Mouse (Mus musculus): ENCODE measurements at regions not wholly inside any gene's neighbourhood (a gene's known extent, or its start where the extent isn't known, plus 50 kb on each side); places are given as distances from the start of the nearest gene placed in this dataset.
"Not testable (repeated sequence)": the region's sequence is repeated elsewhere in the genome, so short reads cannot be mapped to it uniquely, and the experiment has no call there.

DNA sequence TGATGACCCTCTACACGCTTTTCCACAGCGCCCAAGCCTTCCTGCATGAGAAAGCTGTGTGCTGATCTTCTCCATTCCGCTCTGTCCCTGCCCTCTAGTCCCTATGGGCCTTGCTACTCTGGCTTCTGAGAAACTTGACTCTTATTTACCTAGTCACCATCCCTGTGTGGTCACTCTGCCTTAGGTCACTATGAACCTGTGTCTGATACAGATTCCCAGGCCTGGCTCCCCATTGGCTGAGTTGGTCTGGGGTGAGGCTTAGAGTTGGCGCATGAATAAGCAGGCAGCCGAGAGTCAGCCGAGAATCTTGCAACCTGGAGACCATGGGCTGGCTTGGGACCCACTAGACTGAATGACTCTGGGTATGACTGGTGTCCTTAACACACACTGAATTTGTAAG, 373.5 kb downstream of the Sox9 start:
- Histone ChIP-seq H3K4me3 (no peak overlapping the region), H3K4me1 (peaks cover 25% of the 10 kb centered on the region), H3K4me2 (no peak overlapping the region), H3K9ac (no peak overlapping the region), H3K9me3 (replicated peaks) (peaks cover 4% of the 10 kb centered on the region; the same call in 1 of the 2 replicates), H3K27ac (no peak overlapping the region), H3K27me3 (no peaks in the 10 kb centered on the region), H3K36me3 (ENCODE audit: poor library complexity, severe bottlenecking) (peaks cover under 1% of the 10 kb centered on the region; the same call in 1 of the 2 replicates)
- no peak for ATAC-seq
- 93% methylated on average over 6 of the region's 6 CpGs for WGBS

DNA sequence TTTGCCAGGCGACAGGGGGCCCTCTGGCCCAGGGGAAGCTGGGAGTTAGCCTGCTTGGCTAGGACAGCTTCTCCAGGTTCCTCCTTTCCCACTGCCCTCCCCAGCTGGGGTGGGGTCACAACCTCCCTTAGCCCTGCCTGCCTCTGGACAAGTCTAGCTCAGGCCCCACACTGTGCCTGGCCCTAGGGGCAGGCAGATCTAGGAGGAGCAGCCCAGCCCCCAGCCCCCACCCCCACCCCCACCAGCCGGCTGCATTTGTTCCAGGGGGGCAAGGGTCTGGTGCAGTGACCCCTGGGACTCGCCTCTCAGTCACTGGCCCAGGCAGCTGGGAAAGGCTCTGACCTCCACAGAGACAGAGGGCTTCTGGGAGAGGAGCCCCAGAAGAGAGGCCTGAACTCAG, 381.9 kb downstream of the Sox9 start:
- no peak for ATAC-seq
- no peak overlapping the region for H3K4me3 ChIP-seq
- no peak overlapping the region for H3K4me2 ChIP-seq
- peaks cover 59% of the 10 kb centered on the region for H3K4me1 ChIP-seq
- peaks cover 12% of the 10 kb centered on the region for H3K36me3 ChIP-seq (ENCODE audit: poor library complexity, severe bottlenecking)
- H3K9ac ChIP-seq, result 0 out of 2 replicates have a peak overlapping the region, but pooled peaks have one; percentile 6
- WGBS, result 29% methylated on average over 3 of the region's 3 CpGs
- no peaks in the 10 kb centered on the region for H3K9me3 ChIP-seq (replicated peaks)
- H3K27ac ChIP-seq, result no peak overlapping the region
- no peaks in the 10 kb centered on the region for H3K27me3 ChIP-seq

GRCm38 (mm10) chr11:113164510-113164909, 382.5 kb downstream of the Sox9 start:
- peaks cover 12% of the 10 kb centered on the region for H3K36me3 ChIP-seq (ENCODE audit: poor library complexity, severe bottlenecking)
- no peaks in the 10 kb centered on the region for H3K27me3 ChIP-seq
- no peak for ATAC-seq
- peak overlapping the region; percentile 65 for H3K4me2 ChIP-seq
- WGBS, result 5% methylated on average over 10 of the region's 10 CpGs
- no peaks in the 10 kb centered on the region for H3K9me3 ChIP-seq (replicated peaks)
- H3K4me1 ChIP-seq, result peaks cover 56% of the 10 kb centered on the region
- H3K9ac ChIP-seq, result peak overlapping the region; percentile 65
- no peak overlapping the region for H3K27ac ChIP-seq
- peak overlapping the region; percentile 38 for H3K4me3 ChIP-seq

GRCm38 (mm10) chr11:113165069-113165795, 383.2 kb downstream of the Sox9 start:
- Histone ChIP-seq H3K4me1 (peaks cover 49% of the 10 kb centered on the region), H3K9me3 (replicated peaks) (no peaks in the 10 kb centered on the region), H3K9ac (peak overlapping the region; percentile 65), H3K4me3 (peak overlapping the region; percentile 38), H3K36me3 (ENCODE audit: poor library complexity, severe bottlenecking) (peaks cover 12% of the 10 kb centered on the region), H3K4me2 (peak overlapping the region; percentile 65), H3K27ac (peak overlapping the region; percentile 69), H3K27me3 (no peaks in the 10 kb centered on the region)
- 6% methylated on average over 23 of the region's 23 CpGs for WGBS
- peak; percentile 68 for ATAC-seq

- 0 out of 2 replicates have a peak, but pooled peaks cover 2% of the 10 kb centered on the region for H3K36me3 ChIP-seq (ENCODE audit: poor library complexity, severe bottlenecking)
- H3K9ac ChIP-seq, result peak overlapping the region; percentile 21; the same call in 1 of the 2 replicates
- WGBS, result 51% methylated on average over 4 of the region's 4 CpGs
- H3K4me1 ChIP-seq, result peaks cover 53% of the 10 kb centered on the region
- no peak for ATAC-seq
- H3K9me3 ChIP-seq (replicated peaks), result no peaks in the 10 kb centered on the region
- no peaks in the 10 kb centered on the region for H3K27me3 ChIP-seq
- no peak overlapping the region for H3K4me3 ChIP-seq
- no peak overlapping the region for H3K4me2 ChIP-seq
- H3K27ac ChIP-seq, result no peak overlapping the region
Observed at GRCm38 (mm10) chr11:113166517-113166916, 384.5 kb downstream of the Sox9 start.

DNA sequence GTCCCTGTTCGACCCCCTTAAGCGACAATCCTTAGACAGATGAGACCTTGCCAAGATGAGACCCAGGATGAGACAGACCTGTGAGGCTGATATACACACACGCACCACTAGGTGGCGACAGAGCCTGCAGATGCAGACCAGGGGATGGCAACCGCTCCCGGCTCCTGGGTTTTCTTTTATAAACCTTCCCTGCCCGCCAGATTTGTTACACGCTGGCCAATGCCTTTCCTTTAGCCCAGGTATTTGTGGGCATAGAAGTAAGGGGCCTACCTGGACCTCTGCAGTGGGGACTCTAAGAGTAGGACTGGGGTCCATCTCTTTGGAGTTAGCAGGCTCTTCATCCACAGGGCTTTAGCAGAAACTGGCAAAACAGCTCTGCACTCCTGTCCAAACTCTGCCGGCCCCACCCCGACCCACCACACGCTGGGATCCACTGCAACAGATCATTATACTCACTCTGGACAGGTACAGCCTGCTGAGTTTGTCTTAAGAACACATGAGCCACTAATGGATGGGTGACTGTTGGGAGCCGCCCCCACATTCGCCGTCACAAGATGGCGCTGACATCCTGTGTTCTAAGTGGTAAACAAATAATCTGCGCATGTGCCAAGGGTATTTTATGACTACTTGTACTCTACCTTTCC, 390.6 kb downstream of the Sox9 start:
- H3K27ac ChIP-seq, result peak overlapping the region; percentile 85
- H3K36me3 ChIP-seq (ENCODE audit: poor library complexity, severe bottlenecking), result no peaks in the 10 kb centered on the region
- peak overlapping the region; percentile 61 for H3K4me2 ChIP-seq
- peak overlapping the region; percentile 45 for H3K4me3 ChIP-seq
- ATAC-seq, result peak; percentile 73
- peaks cover 46% of the 10 kb centered on the region for H3K4me1 ChIP-seq
- WGBS, result 28% methylated on average over 16 of the region's 16 CpGs
- H3K9ac ChIP-seq, result peak overlapping the region; percentile 53
- no peaks in the 10 kb centered on the region for H3K27me3 ChIP-seq
- no peaks in the 10 kb centered on the region for H3K9me3 ChIP-seq (replicated peaks)

GRCm38 (mm10) chr11:113173317-113173716, 391.3 kb downstream of the Sox9 start:
- not testable (repeated sequence) for ATAC-seq; H3K27ac ChIP-seq; H3K36me3 ChIP-seq (ENCODE audit: poor library complexity, severe bottlenecking); H3K9me3 ChIP-seq (replicated peaks); H3K9ac ChIP-seq; H3K27me3 ChIP-seq
- H3K4me3 ChIP-seq, result peak overlapping the region; percentile 27; the same call in 1 of the 2 replicates
- H3K4me2 ChIP-seq, result peak overlapping the region; percentile 50
- 61% methylated on average over 12 of the region's 12 CpGs for WGBS
- peaks cover 52% of the 10 kb centered on the region for H3K4me1 ChIP-seq

DNA sequence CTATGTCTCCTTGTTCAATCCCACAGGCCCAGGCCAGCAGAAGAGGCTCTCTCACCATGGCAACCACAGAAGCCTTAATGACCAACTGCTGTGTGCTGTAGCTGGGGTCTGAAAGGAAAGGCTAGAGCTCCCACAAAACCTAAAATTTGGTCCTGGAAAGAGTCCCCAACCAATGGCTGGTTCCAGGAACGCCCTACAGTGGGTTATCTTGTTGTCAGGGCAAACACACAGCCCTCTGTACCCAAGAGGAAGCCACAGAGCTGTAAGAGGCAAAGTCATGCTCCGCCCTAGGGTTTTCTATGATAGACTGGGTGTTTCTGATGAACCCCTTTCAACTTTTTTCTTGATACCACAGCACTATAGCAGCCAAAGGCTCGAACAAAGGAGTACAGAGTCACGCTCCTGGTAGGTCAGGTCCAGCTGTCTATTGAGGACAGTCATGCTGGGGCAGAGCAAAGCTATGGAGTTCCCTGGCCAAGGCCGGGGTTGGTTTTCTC, 392.0 kb downstream of the Sox9 start:
- Histone ChIP-seq H3K27ac (peak overlapping the region; percentile 64), H3K4me2 (no peak overlapping the region), H3K9me3 (replicated peaks) (no peaks in the 10 kb centered on the region), H3K9ac (no peak overlapping the region), H3K36me3 (ENCODE audit: poor library complexity, severe bottlenecking) (no peaks in the 10 kb centered on the region), H3K27me3 (no peaks in the 10 kb centered on the region), H3K4me3 (no peak overlapping the region), H3K4me1 (peaks cover 60% of the 10 kb centered on the region)
- 32% methylated on average over 5 of the region's 5 CpGs for WGBS
- no peak for ATAC-seq

GRCm38 (mm10) chr11:113175323-113175722, 393.3 kb downstream of the Sox9 start:
- Histone ChIP-seq H3K27me3 (no peaks in the 10 kb centered on the region), H3K4me1 (peaks cover 71% of the 10 kb centered on the region), H3K27ac (no peak overlapping the region; the same call in 1 of the 2 replicates), H3K9ac (no peak overlapping the region), H3K36me3 (ENCODE audit: poor library complexity, severe bottlenecking) (no peaks in the 10 kb centered on the region), H3K4me2 (no peak overlapping the region), H3K4me3 (no peak overlapping the region), H3K9me3 (replicated peaks) (no peaks in the 10 kb centered on the region)
- WGBS, result 44% methylated on average over 6 of the region's 6 CpGs
- no peak for ATAC-seq

DNA sequence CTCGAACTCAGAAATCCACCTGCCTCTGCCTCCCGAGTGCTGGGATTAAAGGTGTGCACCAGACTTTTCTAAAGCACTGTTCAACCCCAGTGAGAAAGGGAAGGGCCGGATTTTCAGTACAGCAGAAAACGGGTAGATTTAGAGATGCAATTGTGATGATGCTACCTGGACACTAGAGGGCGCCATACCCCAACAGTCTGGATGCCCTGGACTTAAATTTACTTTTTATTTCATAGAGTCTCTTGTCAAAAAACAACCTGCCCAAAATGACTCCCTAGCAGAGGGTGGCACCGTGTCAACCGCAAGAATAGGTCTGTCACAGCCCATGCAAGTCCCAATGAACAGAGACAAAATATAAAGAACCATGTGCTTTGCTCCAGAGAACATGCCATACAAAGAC, 394.2 kb downstream of the Sox9 start:
- Histone ChIP-seq H3K9me3 (replicated peaks) (no peaks in the 10 kb centered on the region), H3K4me3 (no peak overlapping the region), H3K27me3 (no peaks in the 10 kb centered on the region), H3K9ac (no peak overlapping the region), H3K4me2 (no peak overlapping the region), H3K4me1 (peaks cover 73% of the 10 kb centered on the region), H3K36me3 (ENCODE audit: poor library complexity, severe bottlenecking) (no peaks in the 10 kb centered on the region), H3K27ac (peak overlapping the region; percentile 55; the same call in 1 of the 2 replicates)
- WGBS, result 17% methylated on average over 7 of the region's 7 CpGs
- ATAC-seq, result no peak

GRCm38 (mm10) chr11:113178375-113178774, 396.4 kb downstream of the Sox9 start:
- H3K9me3 ChIP-seq (replicated peaks), result no peaks in the 10 kb centered on the region
- H3K27ac ChIP-seq, result peak overlapping the region; percentile 54
- no peaks in the 10 kb centered on the region for H3K36me3 ChIP-seq (ENCODE audit: poor library complexity, severe bottlenecking)
- peak overlapping the region; percentile 7; the same call in 1 of the 2 replicates for H3K9ac ChIP-seq
- 74% methylated on average over 7 of the region's 7 CpGs for WGBS
- H3K4me3 ChIP-seq, result no peak overlapping the region
- H3K4me1 ChIP-seq, result peaks cover 84% of the 10 kb centered on the region
- no peaks in the 10 kb centered on the region for H3K27me3 ChIP-seq
- H3K4me2 ChIP-seq, result no peak overlapping the region
- no peak for ATAC-seq

DNA sequence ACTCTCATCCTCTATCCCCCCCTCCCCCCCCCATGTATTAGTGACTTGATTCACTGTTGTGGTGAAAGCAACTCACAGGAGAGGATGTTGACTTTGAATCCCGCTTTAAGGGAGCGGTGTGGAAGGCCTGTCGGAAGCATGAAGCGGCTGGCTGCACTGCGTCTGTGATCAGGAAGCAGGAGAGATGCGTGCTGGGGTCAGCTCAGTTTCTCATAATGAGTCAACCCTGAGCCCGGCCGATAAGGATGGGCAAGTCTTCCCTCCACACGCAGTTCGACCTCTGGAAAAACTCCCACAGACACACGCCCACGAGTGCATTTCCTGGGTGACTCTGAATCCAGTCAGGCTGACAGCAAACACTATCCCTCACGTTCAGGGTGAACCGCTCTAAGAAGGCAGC, 398.0 kb downstream of the Sox9 start:
- no peak overlapping the region for H3K4me2 ChIP-seq
- peak overlapping the region; percentile 8; the same call in 1 of the 2 replicates for H3K9ac ChIP-seq
- H3K9me3 ChIP-seq (replicated peaks), result no peaks in the 10 kb centered on the region
- H3K4me3 ChIP-seq, result no peak overlapping the region
- WGBS, result 79% methylated on average over 14 of the region's 14 CpGs
- no peak for ATAC-seq
- H3K27me3 ChIP-seq, result no peaks in the 10 kb centered on the region
- no peak overlapping the region; the same call in none of the 2 replicates for H3K27ac ChIP-seq
- H3K36me3 ChIP-seq (ENCODE audit: poor library complexity, severe bottlenecking), result no peaks in the 10 kb centered on the region
- peaks cover 90% of the 10 kb centered on the region for H3K4me1 ChIP-seq
